Mouse (Mus musculus) left cerebral cortex, postnatal 14 days (tissue): ENCODE measurements around the gene Shisa6. TPM values are rescaled to one million over a fixed set of nuclear protein-coding genes. Genes with fewer than 3 reads are reported as not detected.
"Not testable (repeated sequence)": the region's sequence is repeated elsewhere in the genome, so short reads cannot be mapped to it uniquely, and the experiment has no call there.

Source experiments
- DNase-seq, 2 experiments: peaks; one replicate each; pipeline ENCODE4 v3.0.0; 2021 to 2022; ENCODE audit warnings: low spot score in 2 of 2, mixed read lengths in 1 of 2
- intact Hi-C: fragments of 180-260 bp; cut with DNase I; formaldehyde crosslinking; loops from one replicate; pipeline ENCODE4 v1.15.1; 2025
- total RNA-seq, 2 experiments: library from RNA; stranded (reverse); gene quantifications; 2 replicates each; pipeline ENCODE4 v1.2.3; 2021

Gene Shisa6
- total RNA-seq, 2 experiments from 2014 or later = 27.7 to 30.0 TPM

DNA sequence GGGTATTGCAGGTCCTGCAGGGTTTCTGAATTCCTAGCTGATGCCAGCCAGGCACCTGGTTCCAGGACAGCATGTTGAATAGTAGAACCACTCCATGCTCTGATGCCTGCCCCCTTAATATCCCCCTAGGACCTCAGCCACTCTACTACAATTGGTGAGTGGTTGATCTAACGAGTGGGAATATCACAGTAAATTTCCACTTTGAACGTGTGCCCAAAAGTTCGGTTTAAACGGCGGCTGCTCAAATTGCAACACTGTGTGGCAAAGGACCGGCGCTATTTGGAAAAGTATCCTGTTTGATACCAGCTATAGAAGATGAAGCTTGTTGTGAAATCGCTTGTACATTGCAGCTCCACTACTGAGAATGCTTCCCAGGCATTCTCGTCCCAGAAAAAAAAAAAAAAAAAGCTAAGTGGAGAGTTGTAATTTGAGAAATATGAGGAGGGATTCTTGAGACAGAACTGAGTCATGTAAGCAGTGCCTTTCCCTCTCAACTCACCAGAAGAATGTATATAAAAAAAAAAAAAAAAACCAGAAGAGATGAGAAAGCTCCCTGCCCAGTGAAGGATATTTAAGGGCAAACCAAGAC, 26.8 kb downstream of the Shisa6 start:
- DNase-seq = no peak
- intact Hi-C loops = no loop called here

DNA sequence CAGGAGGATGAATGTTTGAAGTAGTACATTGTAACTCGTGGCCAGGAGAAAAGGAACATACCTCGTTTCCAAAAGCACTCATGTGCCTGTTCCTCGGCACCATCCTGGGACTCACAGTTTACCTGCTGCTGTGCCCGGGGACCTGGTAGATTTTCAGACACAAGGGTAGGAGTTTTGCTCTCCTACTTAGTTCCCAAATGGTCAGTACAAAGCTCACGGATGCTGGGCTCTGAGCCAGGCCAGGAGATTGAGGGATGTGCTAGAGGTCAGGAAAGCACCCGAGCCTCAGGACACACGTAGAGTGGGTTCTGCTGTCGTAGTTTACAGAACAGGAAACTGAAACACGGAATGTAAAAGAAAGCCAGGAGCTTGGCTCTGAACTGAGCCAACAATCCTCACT, 29.5 kb downstream of the Shisa6 start:
- intact Hi-C loops = no loop called here
- DNase-seq = no peak

DNA sequence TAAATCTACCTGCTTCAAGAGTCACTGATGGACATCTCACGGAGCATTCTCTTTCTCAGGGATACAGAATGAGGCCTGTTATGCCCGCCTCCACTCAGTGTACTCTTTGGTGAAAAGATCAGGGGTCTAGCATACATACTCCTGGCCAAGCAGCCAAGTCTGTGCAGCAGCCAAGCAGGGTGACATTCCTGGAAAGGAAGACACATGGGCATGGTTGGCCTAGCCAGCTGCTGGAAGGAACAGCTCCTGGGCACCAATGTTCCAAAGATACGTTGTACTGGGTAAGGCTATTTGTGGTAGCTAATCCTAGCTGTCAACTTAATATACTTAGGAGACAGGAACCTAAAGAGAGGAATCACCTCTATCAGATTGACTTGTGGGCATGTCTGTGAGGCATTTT, 31.4 kb downstream of the Shisa6 start:
- intact Hi-C loops = no loop called here
- DNase-seq = no peak

DNA sequence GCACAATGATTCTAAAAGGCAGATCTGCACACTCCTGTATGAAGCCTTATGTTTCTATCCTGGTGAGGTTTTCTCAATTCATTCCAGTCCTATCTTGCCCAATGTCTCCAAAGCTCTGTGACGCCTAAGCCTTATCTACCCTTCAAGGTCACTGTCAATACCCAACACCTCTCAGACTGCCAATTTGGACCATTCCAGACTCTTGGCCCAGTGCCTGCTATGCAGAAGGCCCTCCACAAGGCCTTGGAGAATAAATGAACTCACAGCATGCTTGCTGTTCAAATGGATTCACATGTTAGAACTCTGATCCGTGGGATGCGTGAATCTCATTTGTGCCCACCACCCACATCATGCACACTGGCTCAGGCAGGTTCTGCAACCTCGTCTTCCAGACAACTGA, 38.0 kb downstream of the Shisa6 start:
- intact Hi-C loops = no loop called here
- no peak for DNase-seq

DNA sequence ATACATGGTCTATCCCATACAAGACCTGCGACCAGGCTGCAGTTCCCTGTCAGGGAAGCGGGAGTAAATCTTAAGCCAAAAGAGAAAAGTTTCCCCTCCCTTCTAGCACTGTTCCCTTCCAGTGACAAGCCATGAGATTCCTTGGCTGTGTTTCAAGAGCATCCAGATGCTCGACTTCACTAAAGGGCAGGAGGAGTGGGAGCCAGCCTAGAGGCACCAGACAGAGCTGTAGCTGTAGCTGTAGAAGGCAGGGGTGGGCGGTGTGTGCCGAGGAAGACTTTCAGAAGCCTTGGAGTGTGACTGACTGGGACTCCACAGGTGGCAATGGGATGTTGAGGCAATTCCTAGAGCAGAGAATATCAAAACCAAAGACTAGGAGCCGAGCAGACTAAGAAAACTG, 43.3 kb downstream of the Shisa6 start:
- intact Hi-C loops = no loop called here
- peak; percentile 45 to 75 for DNase-seq

DNA sequence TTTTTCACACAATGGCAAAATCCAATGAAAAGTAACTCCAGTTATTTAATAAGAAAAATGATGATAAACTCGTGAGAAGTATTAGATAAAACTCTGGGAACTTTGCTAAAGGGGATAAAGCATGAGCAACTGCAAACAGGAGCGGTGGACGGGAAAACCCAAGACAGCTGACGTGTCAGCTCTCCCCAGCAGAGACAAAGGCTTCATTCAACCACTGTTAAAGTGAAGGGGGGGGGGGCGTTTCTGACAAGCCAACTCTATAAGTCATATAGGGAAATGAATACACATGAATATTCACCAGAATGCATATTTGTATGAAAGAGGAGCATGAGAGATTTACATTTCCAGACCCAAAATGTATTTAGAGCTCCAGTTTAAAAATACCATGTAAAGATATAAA, 83.1 kb downstream of the Shisa6 start:
- DNase-seq = no peak
- intact Hi-C loops = no loop called here

DNA sequence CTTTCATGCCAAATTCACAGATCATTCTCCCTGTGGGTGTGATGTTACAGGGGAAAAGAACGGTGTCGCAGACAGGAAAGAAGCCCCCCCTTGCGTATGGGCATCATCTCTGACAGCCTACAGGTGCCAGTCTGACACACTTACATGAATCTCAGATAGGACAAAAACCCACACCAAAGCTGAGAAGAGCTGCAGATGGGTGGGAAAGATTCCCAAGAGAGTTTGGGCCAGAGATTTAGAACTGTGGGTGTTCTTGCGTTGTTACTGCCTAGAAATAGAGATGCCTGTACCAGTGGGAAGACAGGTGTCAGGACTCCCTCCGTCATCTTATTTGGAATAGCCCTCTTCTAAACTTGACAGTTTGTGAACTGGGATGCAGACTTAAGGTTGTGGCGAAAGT, 99.6 kb downstream of the Shisa6 start:
- peak; percentile 38 to 46 for DNase-seq
- intact Hi-C loops = no loop called here

DNA sequence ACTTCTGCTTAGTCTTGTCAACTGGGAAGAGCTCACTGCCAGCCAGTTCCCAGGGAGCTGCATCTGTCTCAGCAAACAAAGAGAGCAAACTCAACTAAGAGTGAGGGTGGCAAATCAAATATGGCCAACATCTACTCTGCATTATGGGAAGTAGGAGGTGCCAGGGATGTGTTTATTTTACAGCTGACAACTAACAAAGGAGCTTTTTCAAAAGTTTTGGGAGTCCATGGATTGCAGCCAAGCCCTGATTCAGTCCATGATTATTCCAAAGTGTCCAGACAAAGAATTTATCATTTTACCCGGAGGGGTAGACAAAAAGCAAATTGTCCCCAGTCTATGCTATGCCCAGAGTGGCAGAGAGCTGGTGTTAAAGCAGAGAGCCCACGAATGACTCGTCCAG, 107.5 kb downstream of the Shisa6 start:
- DNase-seq = no peak
- intact Hi-C loops = no loop called here

DNA sequence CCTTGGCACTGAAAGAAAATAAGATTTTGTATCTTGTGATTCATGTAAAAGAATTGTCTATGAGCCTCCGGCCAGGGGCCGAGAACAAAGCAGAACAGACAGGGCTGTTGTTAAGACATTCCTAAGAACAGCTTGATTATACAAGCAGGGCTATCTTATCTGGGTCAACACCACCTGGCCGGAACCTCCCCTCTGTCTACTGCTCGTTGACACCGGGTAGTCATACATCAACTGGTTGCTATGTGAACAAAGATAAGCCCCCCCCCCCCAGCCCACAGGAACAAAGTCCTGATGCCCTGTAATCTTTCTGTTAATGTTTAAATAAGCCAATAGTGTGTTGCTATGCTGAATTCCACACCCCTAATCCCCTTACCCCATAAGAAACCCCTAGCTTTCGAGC, 117.0 kb downstream of the Shisa6 start:
- intact Hi-C loops, DNase-seq: not testable (repeated sequence)

DNA sequence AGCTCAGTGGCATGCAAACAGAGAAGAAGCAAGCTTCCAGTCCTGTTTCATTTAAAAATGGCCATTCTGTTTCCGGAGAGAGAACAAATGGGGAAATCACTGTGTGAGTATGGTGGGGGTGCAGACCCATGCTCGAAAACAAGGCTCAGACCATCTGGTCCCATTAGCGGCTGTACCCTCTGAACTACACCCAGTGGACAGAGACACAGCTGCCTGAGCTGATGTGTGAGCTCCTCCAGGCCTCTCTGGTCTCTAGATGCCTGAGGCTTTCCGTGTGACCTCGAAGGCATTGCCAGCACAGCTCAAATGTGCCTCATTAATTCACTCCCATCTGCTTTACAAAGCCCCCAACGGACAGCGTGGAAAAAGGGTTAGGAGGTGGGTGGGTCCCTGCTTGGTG, 125.7 kb downstream of the Shisa6 start:
- DNase-seq = no peak
- intact Hi-C loops = no loop called here

DNA sequence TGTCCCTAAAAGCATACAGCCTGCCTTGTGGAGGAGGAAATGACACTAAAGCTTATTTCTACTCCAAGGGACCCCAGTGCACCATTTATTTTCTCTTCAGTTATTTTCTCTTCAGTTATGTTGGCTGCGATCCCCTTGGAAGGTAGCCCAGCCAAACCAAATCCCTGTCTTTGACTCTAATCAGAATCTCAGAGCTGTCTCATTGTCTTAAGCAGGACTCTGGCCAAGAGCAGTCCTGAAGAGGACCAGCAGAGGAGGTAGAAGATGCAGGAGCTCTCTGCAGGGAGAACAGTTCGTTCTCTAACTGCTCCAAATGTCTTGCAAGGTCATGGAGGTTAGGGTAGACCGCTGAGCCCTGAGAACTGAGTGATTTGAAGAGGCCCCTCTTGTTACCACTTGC, 138.2 kb downstream of the Shisa6 start:
- DNase-seq = peak in 1 of 2 experiments; percentile 34
- intact Hi-C loops = no loop called here

DNA sequence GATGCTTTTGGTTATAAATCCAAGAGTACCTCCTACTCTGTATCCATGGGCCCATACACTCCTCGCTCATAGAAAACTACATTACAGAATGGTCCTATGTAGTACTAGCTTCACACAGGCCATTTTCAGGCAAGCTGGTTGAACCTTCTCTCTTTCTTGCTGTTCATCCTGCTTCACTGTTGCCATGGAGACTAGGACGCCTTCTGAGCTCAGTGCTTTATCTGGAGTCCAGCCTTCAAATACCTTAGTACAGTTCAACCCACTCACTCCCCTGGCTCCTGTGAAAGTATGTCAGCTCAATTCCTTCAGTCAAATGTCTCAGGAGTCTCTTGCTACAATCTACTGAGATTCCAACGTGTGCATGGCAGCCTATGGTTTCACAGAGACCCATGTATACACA, 154.0 kb downstream of the Shisa6 start:
- intact Hi-C loops = no loop called here
- DNase-seq = peak; percentile 64 to 76

DNA sequence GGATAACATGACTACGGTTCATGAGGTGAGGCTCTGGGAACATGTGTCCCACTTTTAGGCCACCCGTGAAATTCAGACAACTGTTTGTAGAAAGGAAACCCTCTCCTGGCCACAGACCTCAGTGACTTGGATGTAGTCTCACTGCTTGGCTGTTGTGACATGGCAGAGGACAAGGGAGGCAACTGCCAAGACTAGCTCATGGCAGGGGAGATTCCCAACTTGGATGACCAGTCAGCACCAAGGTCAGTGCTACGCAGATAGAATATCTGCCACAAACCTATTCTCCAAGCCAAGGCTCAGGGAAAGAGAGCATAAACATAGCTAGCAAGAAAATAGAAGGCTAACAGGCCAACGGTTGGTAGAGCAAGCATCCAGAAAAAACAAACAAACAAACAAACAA, 156.0 kb downstream of the Shisa6 start:
- intact Hi-C loops = no loop called here
- no peak for DNase-seq

DNA sequence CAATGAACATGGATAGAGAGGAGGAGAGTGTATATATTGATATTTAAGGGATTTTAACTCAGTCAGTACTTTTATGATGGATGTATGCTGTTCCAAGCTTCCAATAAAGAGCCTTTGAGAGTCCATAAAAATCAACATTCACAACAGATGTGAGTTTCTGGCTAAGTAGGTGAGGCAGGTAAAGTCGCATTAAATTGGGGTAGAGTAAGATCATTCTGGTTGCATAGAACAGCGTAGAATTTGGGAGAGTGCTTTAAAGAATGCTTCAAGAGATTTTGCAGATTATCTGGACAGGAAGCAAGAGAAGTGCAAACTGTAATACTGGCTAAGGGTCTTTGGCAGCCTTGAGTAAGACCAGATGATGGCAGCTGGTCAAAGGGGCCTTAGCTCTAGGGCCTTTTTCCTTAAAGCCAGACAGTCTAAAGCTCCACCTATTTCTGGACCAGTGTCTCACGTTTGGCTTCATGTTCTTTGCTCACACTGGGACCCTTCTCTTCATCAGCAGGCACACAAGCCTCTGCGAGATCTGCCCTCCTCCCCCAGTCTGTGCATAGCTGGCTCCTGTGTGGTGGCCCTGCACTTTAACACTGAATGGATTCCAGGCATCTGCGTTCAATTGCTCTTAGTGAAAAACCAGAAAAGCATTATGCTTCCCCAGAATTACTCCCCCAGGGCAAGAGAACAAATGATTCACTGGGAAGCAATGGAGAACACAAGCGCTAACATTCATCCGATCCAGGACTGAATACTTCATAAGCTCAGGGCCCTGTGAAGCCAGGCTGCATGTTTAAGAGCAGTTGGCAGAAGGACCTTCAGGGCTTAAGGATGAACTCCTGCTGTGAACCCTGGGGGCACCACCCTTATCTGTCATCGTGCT, 158.7 kb downstream of the Shisa6 start:
- intact Hi-C loops = no loop called here
- no peak for DNase-seq

DNA sequence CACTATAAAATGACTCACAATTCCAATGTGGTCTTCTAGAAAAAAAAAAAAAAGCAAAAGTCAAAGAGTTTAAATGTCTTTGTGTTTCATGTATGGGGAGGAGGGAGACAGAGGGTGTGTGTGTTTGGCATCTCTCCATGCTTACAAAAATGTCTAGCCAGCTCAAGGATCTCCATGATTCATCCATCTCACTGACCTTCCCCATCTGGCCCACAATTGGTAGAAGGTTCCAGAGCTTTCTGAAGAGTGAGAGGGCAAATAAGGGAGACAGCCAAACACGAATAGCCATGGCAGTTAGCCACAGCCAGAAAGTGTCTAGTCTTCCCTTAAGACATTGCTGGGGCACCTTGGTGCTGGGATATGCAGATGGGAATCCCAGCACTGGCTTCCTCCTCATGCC, 166.0 kb downstream of the Shisa6 start:
- intact Hi-C loops = no loop called here
- no peak for DNase-seq

DNA sequence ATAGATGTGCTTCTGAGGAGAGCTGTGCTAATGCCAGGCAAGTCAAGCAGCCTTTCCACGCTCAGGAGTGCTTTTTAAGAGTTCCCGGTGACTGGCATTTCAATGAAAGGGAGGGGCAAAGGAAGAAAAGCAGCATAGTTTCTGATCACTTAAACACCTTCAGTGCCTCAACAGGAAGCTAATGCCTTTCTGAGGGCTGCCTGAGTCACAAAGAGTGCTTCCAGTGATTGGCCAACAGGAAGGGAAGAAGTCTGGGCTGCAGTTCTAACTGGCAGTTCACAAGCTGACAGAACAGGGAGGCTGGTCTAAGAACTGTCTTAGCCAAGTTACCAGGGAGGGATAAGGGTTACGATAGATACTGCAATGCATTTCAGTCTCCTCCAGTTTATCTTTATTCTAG, 180.9 kb downstream of the Shisa6 start:
- DNase-seq = no peak
- intact Hi-C loops = no loop called here

DNA sequence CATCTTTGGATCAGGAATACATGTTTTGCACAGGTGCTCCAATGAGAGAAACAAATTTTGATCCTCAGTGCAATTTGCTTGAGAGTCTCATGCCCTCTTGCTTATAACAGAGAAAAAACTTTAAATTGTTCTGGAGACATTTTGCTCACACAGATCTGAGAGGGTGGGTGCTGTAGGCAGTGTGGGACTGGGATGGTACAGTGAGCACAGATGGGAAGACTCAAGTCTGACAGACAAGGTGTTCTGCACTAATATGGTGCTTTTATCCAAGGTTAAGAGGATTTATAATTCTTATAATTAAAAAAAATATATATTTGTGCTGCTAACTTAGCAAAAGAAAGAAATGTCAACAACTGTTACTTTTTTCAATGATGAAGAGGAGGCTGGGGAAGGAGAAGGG, 189.5 kb downstream of the Shisa6 start:
- intact Hi-C loops = no loop called here

DNA sequence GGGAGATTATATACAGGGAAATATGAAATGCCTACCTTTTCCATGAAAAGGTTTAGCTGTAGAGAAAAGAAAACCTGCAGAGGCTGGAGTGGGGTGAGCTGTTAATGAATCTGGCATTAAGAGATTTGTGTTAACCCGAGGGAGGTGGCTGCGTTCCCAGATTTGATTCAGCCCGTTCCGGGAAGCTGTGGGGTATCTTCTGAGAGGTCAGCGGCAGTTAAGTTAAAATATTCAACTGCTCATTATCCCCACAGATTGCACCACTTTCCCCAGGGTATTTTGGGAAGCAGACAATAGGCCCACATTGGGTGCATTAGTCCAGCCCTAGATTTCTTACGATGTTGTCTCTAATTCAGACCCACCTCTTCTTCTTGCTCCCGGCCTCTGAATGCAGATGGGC, 213.0 kb downstream of the Shisa6 start:
- intact Hi-C loops = no loop called here
- DNase-seq = peak in 1 of 2 experiments; percentile 4

More for the DNA sequence above, 189.5 kb downstream of the Shisa6 start:
- no peak for DNase-seq

DNA sequence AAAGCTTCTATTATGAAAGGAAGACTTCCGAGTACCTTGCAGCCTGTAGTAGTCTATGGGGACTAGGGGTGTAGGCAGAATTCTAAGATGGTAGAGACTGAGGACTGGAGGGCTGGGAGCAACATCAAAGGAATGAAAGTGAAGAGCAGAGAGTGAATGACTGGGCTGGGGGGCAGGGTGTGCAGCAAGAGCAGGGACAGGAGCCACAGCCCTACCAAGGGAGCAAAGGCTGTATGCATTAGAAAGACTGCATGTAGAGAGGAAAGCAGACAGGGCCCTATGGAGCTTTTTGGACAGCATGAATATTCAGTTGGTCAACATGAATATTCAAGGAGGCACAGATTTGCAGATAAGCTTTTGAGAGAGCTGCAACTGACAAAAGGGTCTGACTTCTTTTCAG, 221.4 kb downstream of the Shisa6 start:
- intact Hi-C loops = no loop called here
- no peak for DNase-seq

DNA sequence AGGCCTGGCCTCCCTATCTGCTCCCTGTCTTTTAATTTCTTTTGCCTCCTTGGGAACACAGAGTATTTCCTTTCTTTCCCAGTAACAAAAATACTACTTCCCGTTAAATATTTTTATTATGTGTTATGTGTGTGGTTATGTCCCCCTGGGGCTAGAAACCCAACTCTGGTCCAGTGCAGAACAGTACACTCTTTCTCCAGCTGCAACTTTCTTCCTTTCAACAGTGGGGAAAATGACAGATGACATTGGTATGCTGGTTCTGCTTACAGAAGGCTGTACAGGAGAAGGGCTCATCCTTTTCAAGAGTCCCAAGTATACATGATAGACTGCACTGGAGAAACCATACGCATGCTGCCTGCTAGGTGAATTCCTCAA, 251.1 kb downstream of the Shisa6 start:
- DNase-seq = no peak
- intact Hi-C loops = no loop called here
